Mouse (Mus musculus): ENCODE results near the gene Neurl4. TPM values are rescaled to one million over a fixed set of nuclear protein-coding genes. Genes with fewer than 3 reads are reported as not detected.

Neurl4 gene
- polyA plus RNA-seq, 1 experiment, result 129 TPM

DNA sequence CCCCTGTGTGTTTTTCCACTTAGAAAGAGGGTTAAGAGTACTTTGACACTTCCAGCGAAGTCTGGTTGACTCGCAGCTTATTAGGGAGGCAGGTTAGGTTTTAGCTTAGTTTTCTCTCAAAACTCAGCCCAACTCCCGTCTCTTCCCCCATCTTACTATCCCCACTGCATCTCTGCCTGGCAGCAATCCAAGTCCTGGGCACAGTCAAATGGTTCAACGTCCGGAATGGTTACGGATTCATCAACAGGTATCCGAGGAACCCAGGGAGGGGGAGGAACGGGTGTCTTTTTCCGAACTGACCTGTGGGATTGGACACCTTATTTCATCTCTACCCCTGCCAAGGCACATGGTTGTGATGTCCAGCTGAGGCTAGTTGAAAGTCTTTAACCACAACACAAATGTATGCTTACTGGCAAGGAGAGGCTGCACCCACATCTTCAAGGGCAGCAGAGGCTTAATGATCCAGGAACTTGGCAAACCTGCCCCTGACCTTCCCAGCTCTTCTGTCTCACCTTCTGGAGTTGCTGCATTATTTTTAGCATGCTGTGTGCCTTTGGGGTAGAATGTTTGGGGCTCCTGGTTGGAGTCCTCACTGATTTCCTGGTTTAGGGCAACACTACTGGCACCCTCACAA is 36.0 kb downstream of the Neurl4 start:
- TF ChIP-seq CTCF (IDR thresholded peaks at IDR 0.05; ENCODE audit: borderline replicate concordance, extremely low read depth, insufficient read depth, insufficient read length) (no peak), POLR2A (IDR thresholded peaks at IDR 0.05; ENCODE audit: borderline replicate concordance, extremely low read depth, insufficient read depth, insufficient read length, poor library complexity, severe bottlenecking) (no peak)
- DNase-seq (ENCODE audit: low read depth), result no peak

DNA sequence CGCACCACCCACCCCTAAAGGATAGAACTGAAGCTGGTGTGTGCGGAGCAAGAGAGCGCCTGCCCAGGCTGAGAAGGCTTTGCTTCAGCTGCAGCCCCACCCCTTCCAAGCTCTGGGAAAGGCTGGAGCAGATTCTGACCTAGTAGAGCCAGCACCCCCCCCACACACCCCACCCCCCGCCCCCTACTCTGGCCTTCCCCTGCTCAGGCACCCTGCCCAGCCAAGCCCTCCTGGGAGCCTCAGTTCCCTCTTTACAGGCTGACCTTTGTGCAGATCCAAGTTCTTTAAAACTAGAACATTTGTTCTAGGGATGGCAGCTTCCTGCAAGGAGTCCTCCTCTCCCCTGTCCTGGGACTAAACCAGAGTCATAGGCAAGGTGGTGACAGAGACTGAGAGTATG is 36.5 kb downstream of the Neurl4 start:
- TF ChIP-seq POLR2A (IDR thresholded peaks at IDR 0.05; ENCODE audit: borderline replicate concordance, extremely low read depth, insufficient read depth, insufficient read length, poor library complexity, severe bottlenecking), result no peak
- TF ChIP-seq CTCF (IDR thresholded peaks at IDR 0.05; ENCODE audit: borderline replicate concordance, extremely low read depth, insufficient read depth, insufficient read length), result no peak
- DNase-seq (ENCODE audit: low read depth), result no peak

DNA sequence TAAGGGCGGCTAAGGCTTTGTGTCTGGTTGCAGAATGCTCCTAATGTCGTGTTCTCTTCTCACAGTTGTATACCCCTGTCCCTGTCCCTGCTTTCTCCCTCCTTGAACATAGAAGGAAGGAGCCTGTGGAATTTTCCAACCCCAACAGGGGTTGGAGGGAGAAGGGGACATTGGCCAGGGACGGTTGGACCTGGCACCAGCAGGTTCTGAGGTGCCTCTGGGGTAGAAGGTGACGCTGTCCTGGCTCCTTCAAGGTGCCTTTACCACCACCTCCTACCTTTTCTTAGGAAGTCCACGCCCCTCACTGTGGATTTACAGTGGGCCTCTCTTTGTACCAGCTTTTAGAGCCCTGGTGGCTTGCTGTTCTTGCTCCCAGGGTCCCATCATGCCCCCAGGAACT is 37.0 kb downstream of the Neurl4 start:
- TF ChIP-seq POLR2A (IDR thresholded peaks at IDR 0.05; ENCODE audit: borderline replicate concordance, extremely low read depth, insufficient read depth, insufficient read length, poor library complexity, severe bottlenecking) (no peak), CTCF (IDR thresholded peaks at IDR 0.05; ENCODE audit: borderline replicate concordance, extremely low read depth, insufficient read depth, insufficient read length) (no peak)
- DNase-seq (ENCODE audit: low read depth), result no peak

DNA sequence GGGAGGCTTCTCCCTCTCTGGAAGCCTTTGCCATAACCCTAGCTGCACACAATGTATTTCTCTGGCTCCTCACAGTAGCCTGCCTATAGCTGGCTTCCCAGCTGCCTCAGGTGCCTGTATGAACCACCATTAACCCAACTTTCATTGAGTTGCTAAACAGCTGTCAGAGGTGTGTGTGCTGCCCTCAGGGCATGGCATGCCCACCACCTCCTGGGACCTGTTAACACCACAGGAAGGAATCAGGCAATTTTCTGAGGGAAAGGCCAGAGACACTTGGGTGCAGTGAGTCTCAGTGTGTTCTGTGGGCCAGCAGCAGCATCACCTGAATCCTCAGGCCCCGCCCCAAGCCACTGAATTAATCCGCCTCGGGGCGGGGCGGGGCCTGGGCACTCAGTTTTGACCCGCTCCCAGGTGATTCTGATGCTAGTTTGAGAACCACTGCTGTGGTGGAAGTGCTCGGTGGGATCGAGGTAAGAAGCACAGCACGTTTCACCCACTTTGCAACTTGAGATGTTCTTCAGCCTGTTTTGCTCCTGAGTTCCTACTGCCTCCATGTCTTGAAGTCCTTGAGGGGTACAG is 37.6 kb downstream of the Neurl4 start:
- TF ChIP-seq POLR2A (IDR thresholded peaks at IDR 0.05; ENCODE audit: borderline replicate concordance, extremely low read depth, insufficient read depth, insufficient read length, poor library complexity, severe bottlenecking) (no peak), CTCF (IDR thresholded peaks at IDR 0.05; ENCODE audit: borderline replicate concordance, extremely low read depth, insufficient read depth, insufficient read length) (no peak)
- DNase-seq (ENCODE audit: low read depth), result no peak

DNA sequence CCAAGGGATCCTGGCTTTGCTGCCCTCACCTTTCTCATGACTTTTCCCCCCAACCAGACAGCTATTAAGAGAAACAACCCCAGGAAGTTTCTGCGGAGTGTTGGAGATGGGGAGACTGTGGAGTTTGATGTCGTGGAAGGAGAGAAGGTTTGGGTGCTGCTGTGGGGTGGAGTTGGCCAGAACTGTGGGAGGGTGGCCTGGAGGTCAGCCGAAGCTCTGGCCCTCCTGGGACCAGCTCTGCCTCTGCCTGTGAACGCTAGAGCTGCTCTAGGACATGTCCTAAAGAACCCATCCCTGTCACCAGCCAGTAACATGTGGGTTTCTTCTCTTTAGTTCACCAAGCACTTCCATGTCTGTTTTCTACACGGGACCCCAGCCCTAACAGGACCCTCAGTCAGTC is 38.3 kb downstream of the Neurl4 start:
- TF ChIP-seq CTCF (IDR thresholded peaks at IDR 0.05; ENCODE audit: borderline replicate concordance, extremely low read depth, insufficient read depth, insufficient read length), result no peak
- TF ChIP-seq POLR2A (IDR thresholded peaks at IDR 0.05; ENCODE audit: borderline replicate concordance, extremely low read depth, insufficient read depth, insufficient read length, poor library complexity, severe bottlenecking), result no peak
- DNase-seq (ENCODE audit: low read depth), result no peak

DNA sequence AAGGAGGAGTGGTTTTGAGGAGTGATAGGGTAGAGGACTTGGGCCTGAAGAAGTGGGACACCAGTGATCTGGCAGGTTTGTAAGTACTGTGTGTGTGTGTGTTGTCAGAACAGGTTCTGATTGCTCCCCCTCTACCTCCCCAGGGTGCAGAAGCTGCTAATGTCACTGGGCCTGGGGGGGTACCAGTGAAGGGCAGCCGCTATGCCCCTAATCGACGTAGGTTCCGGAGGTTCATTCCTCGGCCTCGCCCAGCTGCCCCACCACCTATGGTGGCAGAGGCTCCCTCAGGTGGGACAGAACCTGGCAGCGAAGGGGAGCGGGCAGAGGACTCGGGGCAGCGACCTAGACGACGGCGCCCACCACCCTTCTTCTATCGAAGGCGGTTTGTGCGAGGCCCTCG is 38.9 kb downstream of the Neurl4 start:
- no peak for TF ChIP-seq CTCF (IDR thresholded peaks at IDR 0.05; ENCODE audit: borderline replicate concordance, extremely low read depth, insufficient read depth, insufficient read length)
- no peak for TF ChIP-seq POLR2A (IDR thresholded peaks at IDR 0.05; ENCODE audit: borderline replicate concordance, extremely low read depth, insufficient read depth, insufficient read length, poor library complexity, severe bottlenecking)
- DNase-seq (ENCODE audit: low read depth), result no peak

DNA sequence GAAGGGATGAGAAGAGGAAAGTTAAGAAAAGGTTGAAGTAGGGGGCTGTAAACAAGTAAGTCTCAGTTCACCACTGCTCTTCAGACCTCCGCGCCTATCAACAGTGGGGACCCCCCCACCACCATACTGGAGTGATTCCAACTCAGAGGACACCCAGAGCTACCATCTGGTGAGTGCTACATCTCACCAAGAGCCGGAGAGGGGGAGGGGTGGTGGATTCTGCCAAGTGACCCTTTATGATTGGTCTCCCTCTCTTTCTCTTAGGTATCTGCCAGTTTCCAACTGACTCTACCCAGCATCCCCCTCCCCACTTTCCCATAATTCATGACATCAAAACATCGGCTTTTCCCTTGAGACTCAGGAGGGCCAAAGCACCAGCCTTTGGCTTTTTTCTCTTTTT is 40.1 kb downstream of the Neurl4 start:
- peak; percentile 46 for DNase-seq (ENCODE audit: low read depth)
- no peak for TF ChIP-seq CTCF (IDR thresholded peaks at IDR 0.05; ENCODE audit: borderline replicate concordance, extremely low read depth, insufficient read depth, insufficient read length)
- TF ChIP-seq POLR2A (IDR thresholded peaks at IDR 0.05; ENCODE audit: borderline replicate concordance, extremely low read depth, insufficient read depth, insufficient read length, poor library complexity, severe bottlenecking), result no peak

DNA sequence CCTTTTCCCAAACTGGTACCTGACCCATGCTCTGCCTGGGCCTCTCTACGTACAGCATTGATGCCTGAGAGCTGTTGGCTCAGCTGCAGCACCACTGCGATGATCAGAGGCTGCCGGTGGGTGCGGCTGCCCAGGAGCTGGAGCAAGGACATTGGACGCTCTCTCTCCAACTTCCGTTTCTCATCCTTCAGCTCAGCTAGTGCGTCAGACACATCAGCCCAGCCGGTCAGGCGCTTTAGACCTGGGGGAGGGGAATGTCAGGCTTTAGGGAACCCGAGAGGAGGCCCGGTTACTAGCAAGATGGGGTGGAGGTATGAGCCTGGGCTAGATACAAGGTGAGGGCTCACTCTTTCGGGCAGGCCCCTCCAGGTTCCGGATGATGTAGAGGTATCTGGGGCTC is 44.3 kb downstream of the Neurl4 start:
- no peak for TF ChIP-seq POLR2A (IDR thresholded peaks at IDR 0.05; ENCODE audit: borderline replicate concordance, extremely low read depth, insufficient read depth, insufficient read length, poor library complexity, severe bottlenecking)
- TF ChIP-seq CTCF (IDR thresholded peaks at IDR 0.05; ENCODE audit: borderline replicate concordance, extremely low read depth, insufficient read depth, insufficient read length), result no peak
- DNase-seq (ENCODE audit: low read depth), result no peak

DNA sequence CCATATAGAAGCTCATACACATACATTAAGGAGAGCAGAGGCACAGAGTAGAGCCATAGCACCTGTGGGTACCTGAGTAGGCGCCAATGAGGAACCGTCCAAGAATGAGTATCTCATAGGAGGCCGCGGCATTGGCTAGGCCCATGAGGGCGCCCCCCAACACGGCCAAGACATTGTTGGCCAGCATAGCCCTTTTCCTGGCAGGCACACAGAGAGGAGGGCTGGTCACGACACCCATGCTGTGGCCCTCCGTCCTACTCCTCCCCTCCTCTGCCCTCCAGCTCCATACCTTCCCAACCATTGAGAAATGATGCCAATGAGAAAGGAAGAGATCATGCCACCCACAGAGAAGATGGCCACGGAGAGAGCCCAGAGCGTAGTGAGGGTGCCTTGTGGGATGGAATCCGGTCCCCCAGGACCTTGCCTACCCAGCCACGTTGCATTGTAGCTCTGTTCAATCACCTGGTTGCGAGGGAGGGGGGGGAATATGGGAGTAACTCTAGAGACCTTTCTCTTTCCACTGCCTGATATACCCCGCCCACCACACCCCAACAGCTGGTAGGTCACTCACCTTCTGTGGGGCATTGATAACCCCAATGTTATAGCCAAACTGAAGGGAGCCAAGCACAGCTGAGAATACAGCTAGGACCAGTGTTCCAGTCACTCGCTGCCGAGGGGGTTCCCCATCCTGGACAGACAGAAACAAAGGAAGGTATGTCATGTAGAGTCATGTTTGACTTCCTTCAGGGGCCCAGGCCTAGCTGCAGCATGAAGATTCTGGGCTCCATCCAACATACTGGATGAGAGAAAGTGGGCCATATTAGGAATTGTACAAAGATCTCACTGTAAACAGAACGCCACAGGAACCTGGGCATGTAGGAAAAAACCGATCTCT is 45.4 kb downstream of the Neurl4 start:
- TF ChIP-seq POLR2A (IDR thresholded peaks at IDR 0.05; ENCODE audit: borderline replicate concordance, extremely low read depth, insufficient read depth, insufficient read length, poor library complexity, severe bottlenecking) (no peak), CTCF (IDR thresholded peaks at IDR 0.05; ENCODE audit: borderline replicate concordance, extremely low read depth, insufficient read depth, insufficient read length) (no peak)
- no peak for DNase-seq (ENCODE audit: low read depth)

DNA sequence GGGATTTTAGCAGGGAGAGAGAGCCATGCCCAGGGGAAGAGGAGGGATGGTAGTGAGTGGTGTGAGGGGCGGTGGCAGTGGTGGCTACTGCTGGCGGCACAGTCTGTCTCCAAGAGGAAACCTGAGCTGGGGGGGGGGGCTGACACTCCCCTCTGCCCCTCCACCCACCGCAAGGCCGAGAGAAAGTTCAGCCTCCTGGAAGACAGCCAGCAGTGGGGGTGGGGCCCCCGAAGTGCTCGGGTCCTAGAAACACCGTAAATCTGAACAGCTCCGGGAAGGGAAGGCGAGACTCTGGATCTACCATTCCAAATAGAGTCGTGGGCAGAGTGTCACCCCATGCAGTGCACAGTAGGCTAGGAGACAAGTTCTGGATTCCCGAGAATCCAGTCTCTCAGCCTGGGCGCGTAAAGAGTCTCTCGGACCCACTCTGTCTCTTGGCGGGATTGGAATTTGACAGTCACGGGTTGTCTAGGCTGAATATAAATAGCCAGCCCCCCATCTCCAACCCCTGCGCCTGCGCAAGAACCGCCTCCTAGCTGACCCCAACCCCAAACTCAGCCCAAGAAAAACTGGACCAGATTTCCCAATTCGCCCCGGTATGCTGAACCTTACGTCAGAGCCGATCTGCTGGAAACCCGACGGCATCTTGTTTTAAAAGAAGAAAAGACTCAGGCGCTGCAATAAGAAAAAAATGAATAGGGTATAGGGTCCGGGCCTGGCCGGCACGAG is 46.6 kb downstream of the Neurl4 start:
- TF ChIP-seq CTCF (IDR thresholded peaks at IDR 0.05; ENCODE audit: borderline replicate concordance, extremely low read depth, insufficient read depth, insufficient read length) (no peak), POLR2A (IDR thresholded peaks at IDR 0.05; ENCODE audit: borderline replicate concordance, extremely low read depth, insufficient read depth, insufficient read length, poor library complexity, severe bottlenecking) (no peak)
- DNase-seq (ENCODE audit: low read depth), result peak; percentile 63
